ENCODE assay signal across 8 mouse cellular contexts in genomic region chr14:52244041-52244689, GRCm38 (mm10). TPM values are rescaled to one million over a fixed set of nuclear protein-coding genes. Genes with fewer than 3 reads are reported as not detected.
DNase-seq lines count a peak whose midpoint lies in the region; ATAC-seq and TF ChIP-seq lines count a peak whose summit lies in the region.

No protein-coding gene starts in this region.

- TF ChIP-seq POLR2A in cortical plate, adult 2 months (IDR thresholded peaks at IDR 0.05; ENCODE audit: extremely low read depth, insufficient read depth, low read length) = peak; percentile 64

- peak; percentile 100 for ATAC-seq in activated CD4-positive, CD25-positive, alpha-beta regulatory T cell, adult 4 months

- TF ChIP-seq CTCF in cortical plate, adult 2 months (IDR thresholded peaks at IDR 0.05; ENCODE audit: extremely low read depth, insufficient read depth, low read length) = no peak

- H3K4me1 ChIP-seq in cortical plate, adult 2 months (ENCODE audit: control insufficient read depth, insufficient read depth, low read length) = no peaks in the 10 kb centered on the region; the same call in 1 of the 2 replicates
- H3K4me1 ChIP-seq in megakaryocyte, embryonic 14.5 days = peaks cover 52% of the 10 kb centered on the region

- H3K27ac ChIP-seq in cortical plate, adult 2 months (ENCODE audit: insufficient read depth, low read length) = no peak overlapping the region

- peak; percentile 99 for DNase-seq in gastrocnemius, adult 8-10 months (ENCODE audit: low spot score in 2 of 2)
- peak; percentile 95 for DNase-seq in hindlimb bud, embryonic 11.5 days (ENCODE audit: extremely low spot score, low read depth, low spot score)
- peak; percentile 98 to 99 for DNase-seq in left cerebral cortex, adult 8-10 months (ENCODE audit: low spot score in 2 of 2)
- peak; percentile 99 to 100 for DNase-seq in right cerebral cortex, postnatal 10 days (ENCODE audit: low spot score in 2 of 2)
- peak; percentile 99 for DNase-seq in urinary bladder, postnatal 25 days (ENCODE audit: low spot score)

- H3K9me3 ChIP-seq in megakaryocyte, embryonic 14.5 days = no peaks in the 10 kb centered on the region

- H3K27me3 ChIP-seq in megakaryocyte, embryonic 14.5 days (replicated peaks) = no peaks in the 10 kb centered on the region

- H3K4me3 ChIP-seq in cortical plate, adult 2 months (ENCODE audit: insufficient read depth, low read length) = peak overlapping the region; percentile 54
- peak overlapping the region; percentile 98 for H3K4me3 ChIP-seq in megakaryocyte, embryonic 14.5 days (replicated peaks)

- H3K36me3 ChIP-seq in megakaryocyte, embryonic 14.5 days (replicated peaks; ENCODE audit: low read length) = peaks cover 19% of the 10 kb centered on the region

RNA-seq across cellular contexts. Expression of gene Chd8, which starts 13.4 kb away (rescaled TPM):
- 10 to 100 TPM; 58.3 to 58.5 TPM for polyA plus RNA-seq in activated CD4-positive, CD25-positive, alpha-beta regulatory T cell, adult 4 months (2017; shearing (Covaris generic))
- 53.5 and 60.7 TPM in 2 replicates for polyA plus RNA-seq in cortical plate, adult 2 months (2012; rRNA removed)
- total RNA-seq in gastrocnemius, adult 8-10 months (2022) = 10 to 100 TPM; 24.5 to 42.9 (median 34.6) TPM
- 100 to 1,000 TPM; 103 to 130 (median 111) TPM for total RNA-seq in left cerebral cortex, adult 8-10 months (2022)
- 5.5 and 6.5 TPM in 2 replicates for polyA plus RNA-seq in megakaryocyte, embryonic 14.5 days (2012; ENCODE audit: insufficient read depth, low replicate concordance)

RNA-seq across cellular contexts. Expression of gene Tox4, which starts 34.8 kb away (rescaled TPM):
- 10 to 100 TPM; 66.0 to 76.9 TPM for polyA plus RNA-seq in activated CD4-positive, CD25-positive, alpha-beta regulatory T cell, adult 4 months (2017; shearing (Covaris generic))
- polyA plus RNA-seq in cortical plate, adult 2 months (2012; rRNA removed) = 41.2 and 42.4 TPM in 2 replicates
- 10 to 100 TPM; 53.9 to 65.3 (median 62.6) TPM for total RNA-seq in gastrocnemius, adult 8-10 months (2022)
- 10 to 100 TPM; 57.5 to 72.6 (median 62.7) TPM for total RNA-seq in left cerebral cortex, adult 8-10 months (2022)
- polyA plus RNA-seq in megakaryocyte, embryonic 14.5 days (2012; ENCODE audit: insufficient read depth, low replicate concordance) = 9.7 and 15.1 TPM in 2 replicates

RNA-seq across cellular contexts. Expression of gene Rab2b, which starts 35.2 kb away (rescaled TPM):
- 10 to 100 TPM; 14.5 to 17.3 TPM for polyA plus RNA-seq in activated CD4-positive, CD25-positive, alpha-beta regulatory T cell, adult 4 months (2017; shearing (Covaris generic))
- 42.0 and 44.4 TPM in 2 replicates for polyA plus RNA-seq in cortical plate, adult 2 months (2012; rRNA removed)
- total RNA-seq in gastrocnemius, adult 8-10 months (2022) = 1 to 10 TPM; 2.5 to 3.7 (median 3.1) TPM
- total RNA-seq in left cerebral cortex, adult 8-10 months (2022) = 10 to 100 TPM; 34.9 to 41.4 (median 38.6) TPM
- 0.45 and 1.5 TPM in 2 replicates for polyA plus RNA-seq in megakaryocyte, embryonic 14.5 days (2012; ENCODE audit: insufficient read depth, low replicate concordance)

RNA-seq across cellular contexts. Expression of gene Supt16, which starts 46.9 kb away (rescaled TPM):
- polyA plus RNA-seq in activated CD4-positive, CD25-positive, alpha-beta regulatory T cell, adult 4 months (2017; shearing (Covaris generic)) = 10 to 100 TPM; 46.7 to 52.4 TPM
- polyA plus RNA-seq in cortical plate, adult 2 months (2012; rRNA removed) = 25.6 and 28.2 TPM in 2 replicates
- total RNA-seq in gastrocnemius, adult 8-10 months (2022) = 10 to 100 TPM; 10.4 to 14.4 (median 12.3) TPM
- total RNA-seq in left cerebral cortex, adult 8-10 months (2022) = 10 to 100 TPM; 59.0 to 62.8 (median 60.4) TPM
- 2.4 and 9.0 TPM in 2 replicates for polyA plus RNA-seq in megakaryocyte, embryonic 14.5 days (2012; ENCODE audit: insufficient read depth, low replicate concordance)
